Mouse (Mus musculus): ENCODE measurements around the gene Prtn3.

Prtn3 gene

GRCm38 (mm10) chr10:79929967-79930825 is 55.9 kb downstream of the Prtn3 start:
- DNase-seq: no peak

DNA sequence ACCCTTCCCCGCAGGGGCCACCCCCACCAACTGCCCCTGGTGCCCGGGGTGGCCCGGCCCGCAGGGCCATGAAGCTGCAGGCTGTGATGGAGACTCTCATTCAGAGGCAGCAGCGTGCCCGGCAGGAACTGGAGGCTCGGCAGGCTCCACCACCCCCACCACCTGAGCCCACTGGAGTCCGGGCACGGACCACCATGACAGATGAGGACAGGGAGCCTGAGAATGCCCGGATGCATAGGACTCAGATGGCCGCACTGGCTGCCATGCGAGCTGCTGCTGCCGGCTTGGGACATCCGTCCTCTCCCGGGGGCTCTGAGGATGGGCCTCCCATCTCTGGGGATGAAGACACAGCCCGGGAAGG is 56.5 kb downstream of the Prtn3 start:
- no peak for DNase-seq

- no peak for DNase-seq
Measured at GRCm38 (mm10) chr10:79931797-79932196, 57.5 kb downstream of the Prtn3 start.

DNA sequence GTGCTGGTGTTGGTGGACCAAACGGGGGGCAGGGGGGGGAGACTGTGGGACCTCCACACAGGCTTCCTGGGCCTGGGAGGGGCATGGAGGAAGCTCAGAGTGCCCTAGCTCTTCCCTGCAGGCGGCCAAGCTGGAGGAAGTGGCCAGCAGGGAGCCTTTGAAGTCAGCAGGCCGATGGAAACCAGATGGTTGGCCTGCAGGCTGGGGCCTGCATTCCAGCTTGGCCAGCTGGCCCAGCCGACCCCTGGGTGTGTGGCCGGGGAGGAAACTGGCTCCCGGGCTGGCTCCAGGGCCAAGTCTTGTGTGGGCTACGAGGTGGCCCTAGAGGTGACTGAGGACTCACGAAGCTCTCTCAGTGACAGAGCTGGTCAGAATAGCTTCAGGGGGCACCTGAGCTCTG is 58.5 kb downstream of the Prtn3 start:
- DNase-seq: peak; percentile 48
